Mouse (Mus musculus) cortical plate, adult 2 months (tissue): ENCODE measurements at regions not wholly inside any gene's neighbourhood (a gene's known extent, or its start where the extent isn't known, plus 50 kb on each side); places are given as distances from the start of the nearest gene placed in this dataset.

Source experiments
- H3K27ac ChIP-seq: fragments of 200-500 bp; 2 replicates; pipeline ENCODE4 v1.5.1; 2012; ENCODE audit warnings: low read length, control low read depth, inconsistent platforms; ENCODE audit not compliant: insufficient read depth
- H3K4me1 ChIP-seq: fragments of 200-500 bp; 2 replicates; pipeline ENCODE4 v1.6.1; 2011; ENCODE audit warnings: low read length; ENCODE audit not compliant: control insufficient read depth, insufficient read depth
- H3K4me3 ChIP-seq: fragments of 200-500 bp; 2 replicates; pipeline ENCODE4 v1.5.1; 2011; ENCODE audit warnings: mild to moderate bottlenecking, low read length, control low read depth; ENCODE audit not compliant: insufficient read depth
- CTCF ChIP-seq: fragments of 200-500 bp; IDR thresholded peaks from 2 replicates; pipeline ENCODE4 v1.5.1; 2011; ENCODE audit warnings: mild to moderate bottlenecking, control low read depth, low read length; ENCODE audit not compliant: insufficient read depth; ENCODE audit errors: extremely low read depth
- POLR2A ChIP-seq: fragments of 200-500 bp; IDR thresholded peaks from 2 replicates; pipeline ENCODE4 v1.6.1; 2011; ENCODE audit warnings: mild to moderate bottlenecking, low read length, control low read depth; ENCODE audit not compliant: insufficient read depth; ENCODE audit errors: extremely low read depth

- Histone ChIP-seq H3K27ac (no peak overlapping the region), H3K4me3 (no peak overlapping the region), H3K4me1 (no peaks in the 10 kb centered on the region)
- no peak for TF ChIP-seq CTCF
- no peak for TF ChIP-seq POLR2A
These were observed 229.8 kb downstream of the Trib2 start for GRCm38 (mm10) chr12:15586706-15587442.

- no peaks in the 10 kb centered on the region for H3K4me1 ChIP-seq
- TF ChIP-seq POLR2A (no peak), CTCF (no peak)
- H3K27ac ChIP-seq: no peak overlapping the region
- no peak overlapping the region for H3K4me3 ChIP-seq
These were observed 230.9 kb downstream of the Trib2 start for GRCm38 (mm10) chr12:15585845-15586244.

- H3K27ac ChIP-seq: no peak overlapping the region
- no peaks in the 10 kb centered on the region for H3K4me1 ChIP-seq
- TF ChIP-seq POLR2A (no peak), CTCF (no peak)
- no peak overlapping the region for H3K4me3 ChIP-seq
These were observed 232.0 kb downstream of the Trib2 start for GRCm38 (mm10) chr12:15584721-15585120.

DNA sequence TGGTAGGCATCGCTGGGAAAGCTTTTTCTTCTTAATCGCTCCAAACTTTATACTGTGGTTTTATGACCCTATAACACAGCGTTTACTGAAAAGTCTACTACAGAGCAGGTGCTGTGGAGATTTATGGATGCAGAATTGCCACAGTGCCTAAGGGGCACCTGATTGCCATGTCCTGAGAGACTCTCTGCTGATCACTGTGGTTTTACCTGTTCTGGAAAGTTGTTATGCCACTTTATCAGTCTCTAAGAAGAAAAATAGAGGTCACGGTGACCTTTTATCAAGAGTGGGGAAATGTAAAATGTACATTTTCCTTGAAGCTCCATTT lies 250.0 kb downstream of the Trib2 start:
- TF ChIP-seq CTCF: no peak
- TF ChIP-seq POLR2A: no peak
- peaks cover 4% of the 10 kb centered on the region; the same call in 1 of the 2 replicates for H3K4me1 ChIP-seq
- H3K27ac ChIP-seq: no peak overlapping the region
- no peak overlapping the region for H3K4me3 ChIP-seq

GRCm38 (mm10) chr12:15565941-15566784 lies 250.6 kb downstream of the Trib2 start:
- Histone ChIP-seq H3K4me1 (peaks cover 4% of the 10 kb centered on the region; the same call in 1 of the 2 replicates), H3K27ac (no peak overlapping the region), H3K4me3 (no peak overlapping the region)
- TF ChIP-seq CTCF: no peak
- no peak for TF ChIP-seq POLR2A

DNA sequence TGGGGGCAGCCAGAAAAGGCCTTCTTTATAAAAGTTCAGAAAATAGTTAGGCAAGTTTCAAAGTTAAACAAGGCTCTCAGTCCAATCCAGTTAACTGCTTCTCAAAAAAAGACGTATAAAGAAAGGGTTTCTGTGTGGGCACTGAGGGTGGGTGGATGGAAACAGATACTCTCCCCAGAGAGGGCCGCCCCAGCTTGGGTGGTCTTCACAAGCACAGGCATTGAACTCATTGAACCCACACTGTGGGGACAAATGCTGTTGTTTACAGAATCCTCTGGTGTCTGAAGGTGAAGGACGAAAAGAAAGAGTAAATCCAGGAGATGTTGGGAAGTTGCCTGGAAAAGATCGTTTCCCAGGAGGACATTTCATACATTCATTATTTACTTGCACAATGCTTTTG lies 253.9 kb downstream of the Trib2 start:
- peaks cover 4% of the 10 kb centered on the region; the same call in 1 of the 2 replicates for H3K4me1 ChIP-seq
- no peak for TF ChIP-seq CTCF
- no peak for TF ChIP-seq POLR2A
- H3K4me3 ChIP-seq: no peak overlapping the region
- no peak overlapping the region for H3K27ac ChIP-seq

DNA sequence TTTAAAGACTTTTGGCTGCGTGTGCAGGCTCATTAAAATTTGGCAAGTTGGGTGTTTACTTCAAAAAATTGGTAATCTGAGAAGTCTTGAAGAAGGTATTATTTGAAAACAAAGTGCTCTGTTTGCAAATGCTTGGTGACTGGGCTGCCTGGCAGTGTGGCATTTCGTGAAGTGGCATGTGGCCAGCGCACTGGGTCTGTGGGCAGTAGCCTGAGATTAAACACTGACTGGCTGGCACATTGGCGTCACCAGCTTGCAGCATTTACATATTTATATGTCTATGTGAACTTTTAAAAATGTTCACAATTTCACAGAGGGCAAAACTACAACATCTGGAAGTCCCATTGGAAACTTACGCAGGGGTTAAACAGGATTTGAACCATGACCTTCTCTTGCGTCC lies 261.3 kb downstream of the Trib2 start:
- no peaks in the 10 kb centered on the region for H3K4me1 ChIP-seq
- no peak overlapping the region for H3K27ac ChIP-seq
- H3K4me3 ChIP-seq: no peak overlapping the region
- TF ChIP-seq CTCF: no peak
- TF ChIP-seq POLR2A: no peak

- Histone ChIP-seq H3K4me1 (no peaks in the 10 kb centered on the region), H3K4me3 (no peak overlapping the region), H3K27ac (no peak overlapping the region)
- TF ChIP-seq CTCF (no peak), POLR2A (no peak)
These were observed 263.1 kb downstream of the Trib2 start for GRCm38 (mm10) chr12:15553681-15554007.

DNA sequence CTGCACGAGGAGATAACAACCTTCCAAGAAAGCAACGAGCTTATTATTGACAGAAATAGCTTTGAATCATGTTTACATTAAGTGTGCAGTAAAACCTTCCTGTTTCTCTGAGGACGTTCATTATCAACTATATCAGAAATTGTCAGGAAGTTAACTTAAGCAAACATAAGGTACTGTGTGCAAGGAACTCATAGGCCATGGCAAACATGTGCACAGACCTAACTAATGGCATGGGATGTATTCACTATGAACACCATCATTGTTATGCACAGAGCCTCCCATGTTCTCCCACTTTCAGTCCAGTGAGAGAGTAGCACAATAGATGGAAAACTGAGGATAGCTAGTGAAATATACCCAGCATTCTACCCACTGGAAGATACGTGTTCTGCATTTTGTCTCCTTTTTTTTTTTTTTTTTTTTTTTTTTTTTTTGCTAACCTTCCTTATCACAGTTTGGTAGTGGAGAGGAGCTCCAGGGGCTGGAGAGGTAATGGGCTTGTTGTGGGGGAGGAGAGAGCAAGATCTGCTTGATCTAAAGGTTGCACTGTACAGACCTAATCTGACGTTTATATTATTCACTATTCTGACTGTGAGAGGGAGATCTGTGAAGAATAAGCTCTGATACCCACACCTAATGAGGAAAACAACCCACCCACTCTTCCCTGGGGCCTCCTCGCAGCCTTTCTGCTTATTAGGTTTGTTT lies 263.6 kb downstream of the Trib2 start:
- TF ChIP-seq POLR2A (no peak), CTCF (no peak)
- Histone ChIP-seq H3K4me3 (no peak overlapping the region), H3K4me1 (no peaks in the 10 kb centered on the region), H3K27ac (no peak overlapping the region)
